ENCODE assay signal across 26 mouse cellular contexts in the genomic region with DNA sequence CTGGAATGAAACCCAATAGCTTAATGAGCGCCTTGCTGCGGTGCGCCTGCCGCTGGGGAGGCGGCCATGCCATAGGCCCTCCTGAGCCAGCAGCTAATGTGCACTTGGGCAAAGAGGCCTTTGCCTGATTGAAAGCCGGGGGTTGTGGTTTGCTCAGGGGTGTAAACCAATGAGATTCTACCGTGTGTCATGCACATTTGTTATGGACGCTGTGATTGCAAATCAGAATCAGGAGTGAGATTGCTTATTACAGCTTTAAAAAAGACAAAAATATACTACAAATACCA.
DNase-seq lines count a peak whose midpoint lies in the region; ATAC-seq and TF ChIP-seq lines count a peak whose summit lies in the region.
"Had no signal": no experiment of that assay in that cellular context is flagged by ENCODE, and none has a peak within 500 bp of the region (broad histone marks: within the 10 kb centered on the region; RNA-seq: fewer than 3 reads in every experiment).

No protein-coding gene starts in this region.

- TF ChIP-seq CTCF in layer of hippocampus, adult 2 months (conservative IDR thresholded peaks at IDR 0.05) = no peak

- H3K27me3 ChIP-seq in embryonic facial prominence, embryonic 11.5 days (ENCODE audit: control insufficient read depth, insufficient read depth, low read length) = no peaks in the 10 kb centered on the region
- H3K27me3 ChIP-seq in embryonic facial prominence, embryonic 15.5 days = no peaks in the 10 kb centered on the region; the same call in none of the 2 replicates
- H3K27me3 ChIP-seq: heart, embryonic 12.5 days; hindbrain, embryonic 15.5 days; liver, embryonic 12.5 days had no signal

- no peak for ATAC-seq in embryonic facial prominence, embryonic 11.5 days (replicated peaks; ENCODE audit: insufficient number of reproducible peaks, low FRiP score, low TSS enrichment, low read depth)
- ATAC-seq in embryonic facial prominence, embryonic 15.5 days (ENCODE audit: insufficient number of reproducible peaks, low FRiP score, low TSS enrichment, low read depth) = peak; percentile 88
- ATAC-seq: liver, embryonic 12.5 days; liver, postnatal 0 days; midbrain, embryonic 16.5 days had no signal

- 76% methylated on average over 8 of the region's 8 CpGs for WGBS in embryonic facial prominence, embryonic 11.5 days
- 38% methylated on average over 8 of the region's 8 CpGs for WGBS in embryonic facial prominence, embryonic 15.5 days

- peaks cover 2% of the 10 kb centered on the region; the same call in 1 of the 2 replicates for H3K4me1 ChIP-seq in embryonic facial prominence, embryonic 11.5 days (ENCODE audit: control insufficient read depth, insufficient read depth, low read length)
- 0 out of 2 replicates have a peak, but pooled peaks cover 11% of the 10 kb centered on the region for H3K4me1 ChIP-seq in embryonic facial prominence, embryonic 15.5 days
- H3K4me1 ChIP-seq: liver, embryonic 12.5 days had no signal

- H3K4me3 ChIP-seq in layer of hippocampus, adult 2 months = no peak overlapping the region
- no peak overlapping the region for H3K4me3 ChIP-seq in embryonic facial prominence, embryonic 11.5 days (ENCODE audit: low read depth, low read length)
- H3K4me3 ChIP-seq in embryonic facial prominence, embryonic 15.5 days (replicated peaks) = no peak overlapping the region
- H3K4me3 ChIP-seq: heart, embryonic 12.5 days; hindbrain, embryonic 10.5 days; hindbrain, embryonic 15.5 days; liver, embryonic 12.5 days had no signal

- DNase-seq in layer of hippocampus, adult 2 months (ENCODE audit: low spot score in 2 of 2) = no peak
- DNase-seq in layer of hippocampus, postnatal 14 days (ENCODE audit: low spot score in 2 of 2) = no peak
- peak; percentile 58 for DNase-seq in embryonic facial prominence, embryonic 11.5 days (ENCODE audit: low spot score)
- no peak for DNase-seq in T-cell, adult 2 months (ENCODE audit: low spot score)
- DNase-seq in adrenal gland, postnatal 10 days = no peak
- no peak for DNase-seq in embryo, embryonic 11 days
- DNase-seq: adrenal gland, postnatal 14 days; cerebellum, adult 11 months; cerebellum, adult 9-10 months; cerebellum, postnatal 36 days; gastrocnemius, postnatal 14 days; heart, adult 18-20 months; kidney, adult 2 months; kidney, postnatal 36 days; layer of hippocampus, postnatal 36 days; liver, postnatal 0 days; lung, postnatal 36 days; right cerebral cortex, postnatal 25 days; spleen, adult 18-20 months had no signal

- no peak overlapping the region for H3K4me2 ChIP-seq in embryonic facial prominence, embryonic 11.5 days (ENCODE audit: low read depth, low read length)
- H3K4me2 ChIP-seq in embryonic facial prominence, embryonic 15.5 days (replicated peaks) = no peak overlapping the region
- H3K4me2 ChIP-seq: heart, embryonic 12.5 days; hindbrain, embryonic 15.5 days; liver, embryonic 12.5 days; midbrain, embryonic 11.5 days had no signal

- H3K27ac ChIP-seq in layer of hippocampus, adult 2 months = peak overlapping the region; percentile 65
- H3K27ac ChIP-seq in embryonic facial prominence, embryonic 11.5 days (replicated peaks; ENCODE audit: low read depth, low read length) = no peak overlapping the region
- H3K27ac ChIP-seq in embryonic facial prominence, embryonic 15.5 days (replicated peaks) = no peak overlapping the region
- H3K27ac ChIP-seq: hindbrain, embryonic 10.5 days; hindbrain, embryonic 15.5 days; liver, embryonic 12.5 days had no signal

- no peaks in the 10 kb centered on the region for H3K36me3 ChIP-seq in embryonic facial prominence, embryonic 11.5 days (replicated peaks; ENCODE audit: control insufficient read depth, insufficient read depth, low read depth, low read length)
- H3K36me3 ChIP-seq in embryonic facial prominence, embryonic 15.5 days = no peaks in the 10 kb centered on the region
- H3K36me3 ChIP-seq: heart, embryonic 12.5 days; hindbrain, embryonic 10.5 days; hindbrain, embryonic 15.5 days; liver, embryonic 12.5 days had no signal

- no peaks in the 10 kb centered on the region for H3K9me3 ChIP-seq in embryonic facial prominence, embryonic 11.5 days (replicated peaks; ENCODE audit: control insufficient read depth, low read length)
- no peaks in the 10 kb centered on the region for H3K9me3 ChIP-seq in embryonic facial prominence, embryonic 15.5 days (replicated peaks)
- H3K9me3 ChIP-seq: heart, embryonic 12.5 days; hindbrain, embryonic 10.5 days; hindbrain, embryonic 15.5 days; liver, embryonic 12.5 days had no signal

- H3K9ac ChIP-seq in embryonic facial prominence, embryonic 11.5 days (replicated peaks; ENCODE audit: low read length) = no peak overlapping the region
- H3K9ac ChIP-seq in embryonic facial prominence, embryonic 15.5 days = no peak overlapping the region
- H3K9ac ChIP-seq: heart, embryonic 12.5 days; hindbrain, embryonic 15.5 days; liver, embryonic 12.5 days; liver, postnatal 0 days had no signal
